Comparison of ENCODE assay signal across 23 mouse cellular contexts in genomic region chr1:165250546-165250945, GRCm38 (mm10). TPM values are rescaled to one million over a fixed set of nuclear protein-coding genes. Genes with fewer than 3 reads are reported as not detected.
DNase-seq lines count a peak whose midpoint lies in the region; ATAC-seq and TF ChIP-seq lines count a peak whose summit lies in the region.
"Had no signal": no experiment of that assay in that cellular context is flagged by ENCODE, and none has a peak within 500 bp of the region (broad histone marks: within the 10 kb centered on the region; RNA-seq: fewer than 3 reads in every experiment).

No protein-coding gene starts in this region.

- TF ChIP-seq EP300 in CH12.LX (IDR thresholded peaks at IDR 0.05; ENCODE audit: low read length): peak; percentile 88

- no peaks in the 10 kb centered on the region for H3K27me3 ChIP-seq in heart, embryonic 10.5 days (ENCODE audit: insufficient read depth, poor library complexity, severe bottlenecking)
- no peaks in the 10 kb centered on the region for H3K27me3 ChIP-seq in heart, embryonic 12.5 days (replicated peaks)
- no peaks in the 10 kb centered on the region for H3K27me3 ChIP-seq in CH12.LX (replicated peaks)
- H3K27me3 ChIP-seq: Patski had no signal

- peak; percentile 10 for DNase-seq in heart, adult 11 months
- DNase-seq in heart, postnatal 25 days (ENCODE audit: low spot score): no peak
- peak; percentile 24 for DNase-seq in heart, embryonic 10.5 days (ENCODE audit: low spot score)
- DNase-seq in A20 (ENCODE audit: low read depth, low spot score) (peak; percentile 19), CH12.LX (ENCODE audit: extremely low read depth) (peak; percentile 46)
- no peak for DNase-seq in thymus, postnatal 25 days
- DNase-seq in kidney, postnatal 10 days: no peak
- DNase-seq: adrenal gland, adult 2 months; adrenal gland, adult 8-10 months; adrenal gland, postnatal 10 days; adrenal gland, postnatal 14 days; adrenal gland, postnatal 25 days; adrenal gland, postnatal 36 days; B cell, adult 2 months; cerebellum, adult 11 months; cerebellum, adult 11-12 months; cerebellum, adult 18-20 months; cerebellum, adult 2 months had no signal

- no peak for ATAC-seq in heart, embryonic 12.5 days (ENCODE audit: insufficient number of reproducible peaks, low FRiP score)
- ATAC-seq: activated CD4-positive, CD25-positive, alpha-beta regulatory T cell, adult 4 months; CD4-positive, CD25-positive, alpha-beta regulatory T cell, adult 4 months; Patski had no signal

- no peaks in the 10 kb centered on the region for H3K79me2 ChIP-seq in CH12.LX (replicated peaks; ENCODE audit: control insufficient read depth, extremely low read depth, insufficient read depth, poor library complexity, severe bottlenecking)

- no peaks in the 10 kb centered on the region for H3K9me3 ChIP-seq in heart, embryonic 10.5 days
- no peaks in the 10 kb centered on the region for H3K9me3 ChIP-seq in heart, embryonic 12.5 days (replicated peaks)
- no peaks in the 10 kb centered on the region for H3K9me3 ChIP-seq in CH12.LX (replicated peaks; ENCODE audit: low read length)
- H3K9me3 ChIP-seq: G1E had no signal

- no peaks in the 10 kb centered on the region for H3K36me3 ChIP-seq in heart, embryonic 10.5 days
- H3K36me3 ChIP-seq in heart, embryonic 12.5 days: no peaks in the 10 kb centered on the region
- no peaks in the 10 kb centered on the region for H3K36me3 ChIP-seq in CH12.LX (replicated peaks in 1 of 2; ENCODE audit: control insufficient read depth in 1 of 2, insufficient read depth in 1 of 2, low read length in 1 of 2)
- H3K36me3 ChIP-seq: G1E had no signal

- TF ChIP-seq POLR2A in CH12.LX (IDR thresholded peaks at IDR 0.05; ENCODE audit: low read depth, low read length): no peak

- H3K4me2 ChIP-seq in heart, embryonic 12.5 days: no peak overlapping the region
- H3K4me2 ChIP-seq in CH12.LX (ENCODE audit: insufficient read depth, low read depth, poor library complexity, severe bottlenecking): peak overlapping the region; percentile 39

- WGBS in heart, embryonic 10.5 days: 81% methylated on average over 2 of the region's 2 CpGs
- WGBS in heart, embryonic 12.5 days: 79% methylated on average over 2 of the region's 2 CpGs

- H3K27ac ChIP-seq in heart, embryonic 10.5 days: no peak overlapping the region
- no peak overlapping the region for H3K27ac ChIP-seq in heart, embryonic 12.5 days (ENCODE audit: poor library complexity, severe bottlenecking)
- H3K27ac ChIP-seq in CH12.LX (ENCODE audit: insufficient read depth, low read depth): no peak overlapping the region

- H3K4me3 ChIP-seq in heart, embryonic 10.5 days: no peak overlapping the region
- no peak overlapping the region for H3K4me3 ChIP-seq in heart, embryonic 12.5 days
- H3K4me3 ChIP-seq in CH12.LX (replicated peaks in 1 of 3; ENCODE audit: low read depth in 2 of 3, low read length in 2 of 3, poor library complexity in 1 of 3): peak overlapping the region in 1 of 3 experiments; percentile 28

- H3K9ac ChIP-seq in heart, embryonic 12.5 days: no peak overlapping the region
- H3K9ac ChIP-seq in CH12.LX (ENCODE audit: insufficient read depth, low read depth): no peak overlapping the region

- in situ Hi-C loops in CH12.LX (cut with MboI; ENCODE audit: low pct_ligation_motif_present, low pct_unique_long_range_greater_than_20kb, low sequenced_read_pairs): loop anchor here (5.0 kb wide), 1 partner anchor 62 kb away; no protein-coding TSS in a partner anchor

- no peak for TF ChIP-seq CTCF in CH12.LX (conservative IDR thresholded peaks at IDR 0.05 in 1 of 2, IDR thresholded peaks at IDR 0.05 in 1 of 2; ENCODE audit: low read depth in 2 of 2, low read length in 2 of 2)

- TF ChIP-seq RAD21 in CH12.LX (IDR thresholded peaks at IDR 0.05; ENCODE audit: low read depth, low read length): no peak

- intact Hi-C loops in heart, postnatal 25 days (cut with DNase I): no loop called here

- dilution Hi-C loops in CH12.LX (cut with MboI; ENCODE audit: extremely low pct_ligation_motif_present, extremely low pct_unique_long_range_greater_than_20kb, low sequenced_read_pairs): no loop called here

- no peaks in the 10 kb centered on the region for H3K4me1 ChIP-seq in heart, embryonic 10.5 days
- no peaks in the 10 kb centered on the region; the same call in 1 of the 2 replicates for H3K4me1 ChIP-seq in heart, embryonic 12.5 days (replicated peaks)
- H3K4me1 ChIP-seq in CH12.LX (ENCODE audit: control insufficient read depth in 1 of 2, insufficient read depth in 2 of 2): peaks cover 12 to 60% of the 10 kb centered on the region in 2 experiments

TF ChIP-seq in CH12.LX, 34 proteins besides CTCF, POLR2A, EP300 and RAD21 (continues in another document):
- peak; percentile 46; the same call in 1 of the 2 replicates for TF ChIP-seq JUND (conservative IDR thresholded peaks at IDR 0.05; ENCODE audit: low read depth, low read length)
- TF ChIP-seq ZNF384 (IDR thresholded peaks at IDR 0.05; ENCODE audit: low read depth, low read length): peak; percentile 89
- 0 out of 2 replicates have a peak, but pooled peaks have one; percentile 36 for TF ChIP-seq CHD2 (IDR thresholded peaks at IDR 0.05; ENCODE audit: low read length)
- TF ChIP-seq TCF12 (IDR thresholded peaks at IDR 0.05; ENCODE audit: low read depth, low read length): peak; percentile 76
- TF ChIP-seq USF1 (IDR thresholded peaks at IDR 0.05; ENCODE audit: low read depth, low read length): no peak
- no peak for TF ChIP-seq POLR2AphosphoS2 (IDR thresholded peaks at IDR 0.05; ENCODE audit: low read depth, low read length)
- TF ChIP-seq ZMIZ1 (IDR thresholded peaks at IDR 0.05; ENCODE audit: low read depth, low read length): no peak
- no peak for TF ChIP-seq NELFE (IDR thresholded peaks at IDR 0.05; ENCODE audit: low read depth, low read length)
- no peak for TF ChIP-seq E2F4 (IDR thresholded peaks at IDR 0.05; ENCODE audit: insufficient replicate concordance, low read depth, low read length)
- TF ChIP-seq JUN (IDR thresholded peaks at IDR 0.05; ENCODE audit: insufficient read depth, low read depth, low read length): no peak
- TF ChIP-seq KAT2A (IDR thresholded peaks at IDR 0.05; ENCODE audit: insufficient replicate concordance, low read length): no peak
- no peak for TF ChIP-seq HCFC1 (IDR thresholded peaks at IDR 0.05; ENCODE audit: low read depth, low read length)
- peak; percentile 45; the same call in 1 of the 2 replicates for TF ChIP-seq SIN3A (IDR thresholded peaks at IDR 0.05; ENCODE audit: low read length)
- TF ChIP-seq RCOR1 (conservative IDR thresholded peaks at IDR 0.05; ENCODE audit: low read depth, low read length): peak; percentile 82
- TF ChIP-seq IRF4 (IDR thresholded peaks at IDR 0.05; ENCODE audit: low read depth, low read length): peak; percentile 84
- peak; percentile 84 for TF ChIP-seq MEF2A (IDR thresholded peaks at IDR 0.05; ENCODE audit: borderline replicate concordance, low read depth, low read length)
- TF ChIP-seq ZKSCAN1 (IDR thresholded peaks at IDR 0.05; ENCODE audit: borderline replicate concordance, low read depth, low read length): no peak
- TF ChIP-seq SMC3 (IDR thresholded peaks at IDR 0.05; ENCODE audit: low read depth, low read length): no peak
- TF ChIP-seq ETS1 (conservative IDR thresholded peaks at IDR 0.05; ENCODE audit: low read depth, low read length): peak; percentile 74
- no peak for TF ChIP-seq MAZ (IDR thresholded peaks at IDR 0.05; ENCODE audit: low read depth, low read length)
- no peak for TF ChIP-seq CHD1 (IDR thresholded peaks at IDR 0.05; ENCODE audit: low read depth, low read length)
- peak; percentile 50 for TF ChIP-seq MXI1 (IDR thresholded peaks at IDR 0.05; ENCODE audit: low read depth, low read length)
- peak; percentile 76; the same call in 1 of the 2 replicates for TF ChIP-seq BHLHE40 (IDR thresholded peaks at IDR 0.05; ENCODE audit: low read depth, low read length)
- TF ChIP-seq NRF1 (IDR thresholded peaks at IDR 0.05; ENCODE audit: low read depth, low read length): no peak
- no peak for TF ChIP-seq TBP (conservative IDR thresholded peaks at IDR 0.05; ENCODE audit: low read depth, low read length)
- TF ChIP-seq GABPA (IDR thresholded peaks at IDR 0.05; ENCODE audit: insufficient replicate concordance, low read depth, low read length): no peak
- TF ChIP-seq MAX (IDR thresholded peaks at IDR 0.05; ENCODE audit: low read length): no peak
- no peak for TF ChIP-seq UBTF (IDR thresholded peaks at IDR 0.05; ENCODE audit: low read depth, low read length)
- peak; percentile 76; the same call in 1 of the 2 replicates for TF ChIP-seq MAFK (IDR thresholded peaks at IDR 0.05; ENCODE audit: insufficient replicate concordance, low read length)
- no peak for TF ChIP-seq PAX5 (IDR thresholded peaks at IDR 0.05; ENCODE audit: low read length)
- no peak for TF ChIP-seq ZC3H11A (IDR thresholded peaks at IDR 0.05; ENCODE audit: low read depth, low read length)
- no peak for TF ChIP-seq ELF1 (IDR thresholded peaks at IDR 0.05; ENCODE audit: low read depth, low read length)
- 0 out of 2 replicates have a peak, but pooled peaks have one; percentile 45 for TF ChIP-seq MYC (IDR thresholded peaks at IDR 0.05; ENCODE audit: low read depth, low read length)

RNA-seq across cellular contexts. Expression of gene Tiprl, which starts 13.8 kb away (rescaled TPM):
- 10 to 100 TPM; 33.9 to 38.4 TPM for total RNA-seq in heart, postnatal 25 days (2021)
- polyA plus RNA-seq in heart, embryonic 10.5 days (2016; fragmentation: Nextera tagmentation; extraction: Ambion mirVana): 87.9 and 92.0 TPM in 2 replicates
- polyA plus RNA-seq in heart, embryonic 12.5 days (2016; fragmentation: Nextera tagmentation; extraction: Ambion mirVana): 89.7 and 92.2 TPM in 2 replicates
- 34.0 and 36.1 TPM in 2 replicates for total RNA-seq in CH12.LX (2012; rRNA removed)
- 82.2 and 83.2 TPM in 2 replicates for total RNA-seq in CH12.LX (2014; rRNA removed)
- polyA plus RNA-seq in CH12.LX (2012; ENCODE audit: insufficient read length, low read depth): 45.7 and 55.1 TPM in 2 replicates

RNA-seq across cellular contexts. Expression of gene Gpr161, which starts 45.0 kb away (rescaled TPM):
- 1 to 10 TPM; 1.2 to 2.2 TPM for total RNA-seq in heart, postnatal 25 days (2021)
- 0.67 and 1.2 TPM in 2 replicates for polyA plus RNA-seq in heart, embryonic 10.5 days (2016; fragmentation: Nextera tagmentation; extraction: Ambion mirVana)
- 0.88 and 1.0 TPM in 2 replicates for polyA plus RNA-seq in heart, embryonic 12.5 days (2016; fragmentation: Nextera tagmentation; extraction: Ambion mirVana)
- total RNA-seq in CH12.LX (2012; rRNA removed): 0.08 and 0.17 TPM in 2 replicates
- 0.09 TPM in 1 of 2 replicates, not detected in the other for total RNA-seq in CH12.LX (2014; rRNA removed)
- 0.11 and 0.23 TPM in 2 replicates for polyA plus RNA-seq in CH12.LX (2012; ENCODE audit: insufficient read length, low read depth)
- polyA plus RNA-seq: activated CD4-positive, CD25-positive, alpha-beta regulatory T cell, adult 4 months; G1E had no signal

RNA-seq across cellular contexts. Expression of gene Sft2d2, which starts 56.3 kb away (rescaled TPM):
- 10 to 100 TPM; 12.4 to 13.5 TPM for total RNA-seq in heart, postnatal 25 days (2021)
- 18.8 and 23.6 TPM in 2 replicates for polyA plus RNA-seq in heart, embryonic 10.5 days (2016; fragmentation: Nextera tagmentation; extraction: Ambion mirVana)
- polyA plus RNA-seq in heart, embryonic 12.5 days (2016; fragmentation: Nextera tagmentation; extraction: Ambion mirVana): 30.5 and 31.2 TPM in 2 replicates
- total RNA-seq in CH12.LX (2012; rRNA removed) (16.8 and 27.2 TPM in 2 replicates), CH12.LX (2014; rRNA removed) (25.2 and 26.0 TPM in 2 replicates)
- polyA plus RNA-seq in CH12.LX (2012; ENCODE audit: insufficient read length, low read depth): 30.0 and 31.6 TPM in 2 replicates

Comparison
In these comparisons a context has a peak if more than half of its experiments do, and no peak if none do; other contexts are left out.
1. DNase-seq: peak in heart, adult 11 months (single experiment), heart, embryonic 10.5 days (single experiment), A20 (single experiment) and CH12.LX (single experiment); none in heart, postnatal 25 days (single experiment), thymus, postnatal 25 days (single experiment) and kidney, postnatal 10 days (single experiment).